Mouse (Mus musculus): ENCODE measurements around the gene Zfp119a.
"Not testable (repeated sequence)": the region's sequence is repeated elsewhere in the genome, so short reads cannot be mapped to it uniquely, and the experiment has no call there.

The Zfp119a gene

DNA sequence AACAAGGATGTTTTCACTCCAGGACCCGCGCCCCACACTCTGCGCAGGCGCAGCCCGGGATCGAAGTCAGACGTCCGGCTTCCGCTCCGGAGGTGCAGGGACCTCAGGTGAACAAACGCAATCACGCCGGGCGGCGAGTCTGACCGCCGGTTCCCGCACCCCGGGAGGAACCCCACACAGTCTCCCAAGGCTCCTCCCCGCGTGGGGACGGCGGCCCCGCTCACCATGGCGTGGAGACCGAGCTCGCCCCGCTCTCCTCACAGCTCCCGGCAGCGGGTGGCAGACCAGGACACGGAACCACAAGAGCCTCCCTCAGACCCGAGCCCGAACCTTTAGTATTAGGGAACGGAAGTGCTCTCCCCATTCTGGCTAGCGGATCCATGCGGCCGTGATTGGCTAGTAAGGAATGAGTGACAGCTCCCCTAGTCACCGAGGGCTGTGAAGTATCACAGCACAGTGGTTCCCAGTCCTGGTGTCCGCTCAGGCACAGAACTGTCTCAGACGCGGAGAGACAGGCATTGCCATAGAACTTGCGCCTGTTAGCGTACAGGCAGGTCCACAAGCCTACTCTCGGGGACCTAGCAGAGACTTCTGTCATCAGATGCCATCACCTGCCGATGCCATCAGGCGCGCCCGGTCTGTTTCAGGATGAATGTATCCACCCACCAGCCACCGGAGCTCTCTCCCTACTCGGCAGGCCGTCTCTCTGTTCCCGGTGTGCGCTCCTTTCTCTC, at the start of gene Zfp119a:
Gene Zfp119a (minus strand): TSS at position 295 of the 734 bp plus-strand sequence.
- peak; percentile 84 for DNase-seq

DNA sequence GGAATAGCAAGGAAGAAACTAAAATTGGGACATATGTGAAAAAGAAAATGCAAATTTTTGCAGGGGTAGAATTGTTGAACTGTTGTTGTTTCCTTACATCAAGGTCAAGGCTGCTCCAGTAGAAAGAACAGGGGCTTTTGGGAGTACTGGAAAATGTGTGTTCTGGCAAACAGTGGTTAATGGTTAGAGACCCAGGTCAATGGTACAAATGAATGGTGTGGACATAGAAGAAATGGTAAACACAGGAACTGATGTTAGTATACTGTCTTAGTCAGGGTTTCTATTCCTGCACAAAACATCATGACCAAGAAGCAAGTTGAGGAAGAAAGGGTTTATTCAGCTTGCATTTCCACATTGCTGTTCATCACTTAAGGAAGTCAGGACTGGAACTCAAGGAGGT, 27.9 kb upstream of the Zfp119a start:
- DNase-seq, result no peak

- no peak for DNase-seq
Measured at GRCm38 (mm10) chr17:55904131-55904530, 25.4 kb upstream of the Zfp119a start.

DNA sequence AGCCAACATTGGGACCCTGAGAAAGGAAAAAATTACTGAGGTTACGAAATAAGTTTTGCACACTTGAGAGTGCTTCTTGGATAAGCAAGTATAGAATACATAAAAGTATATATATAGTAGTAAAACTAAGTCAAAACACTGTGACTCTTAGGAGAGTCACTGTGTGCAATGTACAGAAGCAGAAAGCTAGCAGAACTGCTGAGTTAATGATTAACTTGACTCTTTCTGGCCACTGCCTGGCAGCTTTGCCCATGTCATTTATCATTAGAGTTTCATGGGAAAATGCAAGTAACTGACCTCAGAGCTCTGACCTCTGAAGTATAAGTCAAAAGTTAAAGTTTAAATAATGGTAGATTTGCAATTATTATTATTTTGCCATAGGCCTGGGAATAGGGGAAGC, 25.0 kb upstream of the Zfp119a start:
- DNase-seq, result peak; percentile 10

- DNase-seq, result no peak
Measured at GRCm38 (mm10) chr17:55903087-55903486, 24.4 kb upstream of the Zfp119a start.

GRCm38 (mm10) chr17:55892406-55892955, 13.8 kb upstream of the Zfp119a start:
- peak; percentile 21 for DNase-seq

- DNase-seq, result no peak
Measured at GRCm38 (mm10) chr17:55884912-55885311, 6.2 kb upstream of the Zfp119a start.

DNA sequence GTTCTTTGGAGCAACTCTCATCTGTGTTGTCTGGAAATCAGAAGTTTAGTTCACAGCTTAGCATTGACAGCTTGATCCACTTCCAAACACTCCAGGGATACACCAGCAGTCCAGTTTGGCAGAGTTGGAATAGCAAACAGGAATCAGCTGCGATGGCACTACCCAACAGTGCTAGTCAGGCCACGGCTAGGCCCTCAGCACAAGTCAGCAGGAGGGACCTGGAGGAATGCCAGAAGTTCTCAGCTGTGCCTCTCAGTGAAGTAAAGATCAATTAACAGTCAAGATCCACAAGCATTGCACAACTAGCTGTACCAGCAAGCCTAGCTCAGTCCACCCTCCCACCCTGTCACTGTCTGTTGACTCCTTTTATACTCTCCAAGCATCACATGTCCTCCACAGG, 4.9 kb upstream of the Zfp119a start:
- DNase-seq, result no peak

DNA sequence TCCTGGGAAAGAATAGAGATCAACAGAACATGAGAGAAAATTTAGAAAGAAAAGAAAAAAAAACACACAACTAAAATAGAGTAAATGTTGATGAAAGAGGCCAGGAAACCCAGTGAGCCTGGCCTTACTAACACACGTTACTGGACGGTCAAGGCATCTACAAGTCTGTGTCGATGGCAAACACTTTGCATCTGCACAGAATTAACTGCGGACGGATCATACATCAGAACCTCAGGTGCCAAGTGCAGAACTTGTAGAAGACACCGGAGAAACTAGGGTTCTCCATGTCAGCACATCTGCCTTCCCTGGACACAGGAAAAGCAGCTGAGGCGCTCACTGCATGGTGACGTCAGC, 471 bp downstream of the Zfp119a start:
- not testable (repeated sequence) for DNase-seq

DNA sequence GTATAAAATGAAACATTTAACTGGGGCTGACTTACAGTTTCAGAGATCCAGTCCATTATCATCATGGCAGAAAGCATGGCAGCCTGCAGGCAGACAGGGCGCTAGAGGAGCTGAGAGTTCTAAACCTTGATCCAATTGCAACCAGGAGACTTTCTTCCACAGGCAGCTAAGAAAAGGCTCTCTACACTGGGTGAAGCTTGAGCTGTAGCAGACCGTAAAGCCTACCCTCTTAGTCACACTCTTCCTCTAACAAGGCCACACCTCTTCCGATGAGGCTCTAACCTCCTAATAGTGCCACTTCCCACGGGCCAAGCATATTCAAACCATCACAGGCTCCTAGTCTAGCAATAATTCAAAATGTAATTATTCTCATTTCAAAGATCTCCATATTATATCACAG, 1.5 kb downstream of the Zfp119a start:
- DNase-seq, result no peak

- no peak for DNase-seq
Measured at GRCm38 (mm10) chr17:55843067-55843466, 35.7 kb downstream of the Zfp119a start.

DNA sequence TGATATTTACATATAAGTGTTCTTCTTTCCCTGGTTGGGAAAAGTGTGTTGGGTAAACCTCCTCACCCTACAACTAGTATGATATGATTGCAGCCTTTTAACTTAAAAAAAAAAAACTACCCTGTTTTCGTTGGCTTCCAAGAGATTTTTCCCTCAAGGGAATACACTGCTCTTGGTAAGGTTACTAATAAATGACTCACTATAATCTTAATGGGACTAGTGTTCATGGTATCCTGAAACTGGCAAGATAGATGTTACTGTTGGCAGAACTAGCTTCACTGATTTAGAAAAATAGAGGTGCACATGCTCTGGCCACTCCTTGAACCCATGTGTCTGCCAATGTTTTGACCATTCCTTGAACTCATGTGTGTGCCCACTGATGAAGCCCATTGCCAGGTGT, 57.2 kb downstream of the Zfp119a start:
- DNase-seq, result no peak

GRCm38 (mm10) chr17:55816853-55817252, 61.9 kb downstream of the Zfp119a start:
- no peak for DNase-seq
